Mouse (Mus musculus): ENCODE data around the gene Ccl20. TPM values are rescaled to one million over a fixed set of nuclear protein-coding genes. Genes with fewer than 3 reads are reported as not detected.

The Ccl20 gene
- polyA plus RNA-seq (2015; fragmentation: Nextera tagmentation; extraction: Ambion mirVana): not detected in 2 replicates

DNA sequence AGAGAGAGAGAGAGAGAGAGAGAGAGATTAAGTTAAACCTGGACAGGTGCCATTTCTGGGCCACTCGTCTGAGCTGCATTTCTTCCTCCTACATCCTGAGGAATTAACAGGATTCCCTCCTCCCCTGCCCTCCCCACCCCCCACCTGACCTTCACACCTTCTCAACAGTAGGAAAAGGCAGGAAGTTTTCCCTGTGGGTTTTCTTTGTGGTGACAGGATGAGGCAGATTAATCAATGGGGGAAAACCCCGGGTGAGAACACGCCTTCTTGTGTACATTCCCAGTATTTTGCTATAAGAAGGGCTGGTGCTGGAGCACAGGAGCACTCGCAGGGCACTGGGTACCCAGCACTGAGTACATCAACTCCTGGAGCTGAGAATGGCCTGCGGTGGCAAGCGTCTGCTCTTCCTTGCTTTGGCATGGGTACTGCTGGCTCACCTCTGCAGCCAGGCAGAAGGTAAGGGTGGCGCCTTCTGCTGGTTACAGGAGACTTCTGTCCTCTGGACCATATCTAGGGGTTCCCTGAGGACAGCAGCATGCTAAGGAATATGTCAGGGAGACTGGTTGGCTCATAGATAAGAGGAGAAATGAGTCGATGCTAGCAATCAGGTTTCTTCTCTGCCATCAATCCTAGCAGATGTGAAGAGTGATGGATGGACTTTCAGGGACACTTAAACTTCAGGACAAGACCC, at the start of gene Ccl20:
TSS of gene Ccl20 (plus strand) at position 320 of the 691 bp plus-strand sequence.
- ATAC-seq: no peak
- WGBS (ENCODE audit: insufficient replicate concordance): 31% methylated on average over 8 of the region's 8 CpGs
- DNase-seq: no peak
- TF ChIP-seq EP300 (IDR thresholded peaks at IDR 0.05; ENCODE audit: low read depth) (no peak), CTCF (IDR thresholded peaks at IDR 0.05; ENCODE audit: low read depth) (no peak)
- Histone ChIP-seq H3K4me1 (ENCODE audit: insufficient read depth) (no peaks in the 10 kb centered on the region), H3K36me3 (replicated peaks; ENCODE audit: insufficient read depth, low read length) (no peaks in the 10 kb centered on the region), H3K27ac (ENCODE audit: low read depth) (no peak within 1 kb of the TSS), H3K4me2 (ENCODE audit: low read depth, low read length) (no peak within 1 kb of the TSS), H3K27me3 (ENCODE audit: insufficient read depth, low read length) (no peaks in the 10 kb centered on the region), H3K9ac (replicated peaks) (no peak within 1 kb of the TSS), H3K9me3 (ENCODE audit: low read length) (no peaks in the 10 kb centered on the region), H3K4me3 (ENCODE audit: low read depth, low read length) (no peak within 1 kb of the TSS)

GRCm38 (mm10) chr1:83067205-83067604, 49.4 kb upstream of the Ccl20 start:
- Histone ChIP-seq H3K4me3 (ENCODE audit: low read depth, low read length) (no peak overlapping the region), H3K4me1 (ENCODE audit: insufficient read depth) (no peaks in the 10 kb centered on the region), H3K27me3 (ENCODE audit: insufficient read depth, low read length) (no peaks in the 10 kb centered on the region), H3K36me3 (replicated peaks; ENCODE audit: insufficient read depth, low read length) (no peaks in the 10 kb centered on the region), H3K9ac (replicated peaks) (no peak overlapping the region), H3K27ac (ENCODE audit: low read depth) (no peak overlapping the region), H3K9me3 (ENCODE audit: low read length) (no peaks in the 10 kb centered on the region), H3K4me2 (ENCODE audit: low read depth, low read length) (no peak overlapping the region)
- no peak for TF ChIP-seq CTCF (IDR thresholded peaks at IDR 0.05; ENCODE audit: low read depth)
- no peak for TF ChIP-seq EP300 (IDR thresholded peaks at IDR 0.05; ENCODE audit: low read depth)
- ATAC-seq: no peak
- 81% methylated on average over 10 of the region's 10 CpGs for WGBS (ENCODE audit: insufficient replicate concordance)
- DNase-seq: no peak

GRCm38 (mm10) chr1:83075526-83076189, 40.9 kb upstream of the Ccl20 start:
- no peak for TF ChIP-seq EP300 (IDR thresholded peaks at IDR 0.05; ENCODE audit: low read depth)
- TF ChIP-seq CTCF (IDR thresholded peaks at IDR 0.05; ENCODE audit: low read depth): no peak
- Histone ChIP-seq H3K9me3 (ENCODE audit: low read length) (no peaks in the 10 kb centered on the region), H3K27ac (ENCODE audit: low read depth) (no peak overlapping the region), H3K4me3 (ENCODE audit: low read depth, low read length) (0 out of 2 replicates have a peak overlapping the region, but pooled peaks have one; percentile 17), H3K4me1 (ENCODE audit: insufficient read depth) (no peaks in the 10 kb centered on the region), H3K27me3 (ENCODE audit: insufficient read depth, low read length) (no peaks in the 10 kb centered on the region), H3K9ac (replicated peaks) (no peak overlapping the region), H3K36me3 (replicated peaks; ENCODE audit: insufficient read depth, low read length) (no peaks in the 10 kb centered on the region), H3K4me2 (ENCODE audit: low read depth, low read length) (peak overlapping the region; percentile 47)
- DNase-seq (no peak), ATAC-seq (no peak)
- WGBS (ENCODE audit: insufficient replicate concordance): 36% methylated on average over 15 of the region's 15 CpGs

DNA sequence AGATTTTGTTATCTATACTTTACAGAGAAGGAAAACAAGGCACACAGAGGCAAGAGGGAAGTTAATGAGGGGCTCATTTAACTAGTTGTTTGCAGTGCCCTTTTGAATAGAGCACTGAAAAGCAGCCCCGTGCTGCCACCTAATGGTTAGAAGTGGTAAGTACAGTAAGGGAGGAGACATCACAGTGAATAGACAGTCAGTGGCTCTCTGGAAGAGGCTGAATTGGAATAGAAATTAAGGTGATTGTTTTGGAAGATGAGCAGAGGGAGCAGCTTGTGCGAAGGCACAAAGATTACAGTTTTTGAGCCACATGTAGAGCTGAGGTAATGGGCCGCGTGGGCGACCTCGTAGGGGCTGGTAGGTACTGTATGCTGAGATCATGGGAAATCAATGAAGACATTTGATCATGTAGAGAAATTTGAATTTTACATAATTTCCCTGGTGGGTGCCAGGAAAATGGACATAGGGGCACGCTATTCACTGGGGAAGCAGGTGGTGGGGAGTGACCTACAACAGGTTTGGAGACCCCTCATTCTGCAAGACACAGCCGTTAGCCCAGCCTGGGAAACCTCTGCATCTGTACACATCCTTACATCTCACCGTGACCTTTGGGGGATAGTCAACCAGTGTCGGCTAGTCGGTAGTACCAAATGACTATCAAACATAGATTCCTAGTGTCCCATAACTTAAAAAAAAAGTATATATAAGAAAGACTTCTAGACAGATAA, 40.2 kb upstream of the Ccl20 start:
- no peaks in the 10 kb centered on the region for H3K9me3 ChIP-seq (ENCODE audit: low read length)
- WGBS (ENCODE audit: insufficient replicate concordance): 44% methylated on average over 11 of the region's 11 CpGs
- no peaks in the 10 kb centered on the region for H3K36me3 ChIP-seq (replicated peaks; ENCODE audit: insufficient read depth, low read length)
- no peaks in the 10 kb centered on the region for H3K4me1 ChIP-seq (ENCODE audit: insufficient read depth)
- H3K4me2 ChIP-seq (ENCODE audit: low read depth, low read length): peak overlapping the region; percentile 47
- H3K27ac ChIP-seq (ENCODE audit: low read depth): no peak overlapping the region
- no peaks in the 10 kb centered on the region for H3K27me3 ChIP-seq (ENCODE audit: insufficient read depth, low read length)
- TF ChIP-seq CTCF (IDR thresholded peaks at IDR 0.05; ENCODE audit: low read depth) (peak; percentile 83), EP300 (IDR thresholded peaks at IDR 0.05; ENCODE audit: low read depth) (no peak)
- H3K9ac ChIP-seq (replicated peaks): no peak overlapping the region
- peak; percentile 29 for DNase-seq
- 0 out of 2 replicates have a peak overlapping the region, but pooled peaks have one; percentile 17 for H3K4me3 ChIP-seq (ENCODE audit: low read depth, low read length)
- no peak for ATAC-seq

DNA sequence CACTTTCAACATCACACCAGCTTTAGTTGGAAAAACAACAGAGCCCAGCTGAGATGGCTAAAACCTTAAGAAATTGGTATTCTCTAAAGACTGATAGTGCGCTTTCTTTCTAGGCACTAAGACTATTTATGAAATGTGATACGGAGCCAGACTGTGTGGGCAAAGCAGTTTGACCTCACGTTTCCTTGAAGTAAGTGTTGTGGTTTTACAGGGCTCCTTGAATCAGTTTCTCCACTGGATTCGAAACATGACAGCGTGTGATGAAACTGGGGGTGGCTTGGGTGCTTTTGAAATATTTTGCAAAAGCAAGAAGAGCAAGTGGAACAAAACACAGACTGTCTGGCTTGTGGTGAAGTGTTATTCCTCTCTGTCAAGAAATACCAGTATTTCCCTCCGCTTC, 39.5 kb upstream of the Ccl20 start:
- Histone ChIP-seq H3K27ac (ENCODE audit: low read depth) (no peak overlapping the region), H3K9me3 (ENCODE audit: low read length) (no peaks in the 10 kb centered on the region), H3K4me3 (ENCODE audit: low read depth, low read length) (no peak overlapping the region), H3K9ac (replicated peaks) (no peak overlapping the region), H3K4me2 (ENCODE audit: low read depth, low read length) (no peak overlapping the region), H3K4me1 (ENCODE audit: insufficient read depth) (no peaks in the 10 kb centered on the region), H3K36me3 (replicated peaks; ENCODE audit: insufficient read depth, low read length) (no peaks in the 10 kb centered on the region), H3K27me3 (ENCODE audit: insufficient read depth, low read length) (no peaks in the 10 kb centered on the region)
- TF ChIP-seq CTCF (IDR thresholded peaks at IDR 0.05; ENCODE audit: low read depth) (no peak), EP300 (IDR thresholded peaks at IDR 0.05; ENCODE audit: low read depth) (no peak)
- DNase-seq: no peak
- no peak for ATAC-seq
- WGBS (ENCODE audit: insufficient replicate concordance): 53% methylated on average over 6 of the region's 6 CpGs

GRCm38 (mm10) chr1:83084790-83085189, 31.8 kb upstream of the Ccl20 start:
- no peak for ATAC-seq
- Histone ChIP-seq H3K27ac (ENCODE audit: low read depth) (no peak overlapping the region), H3K9ac (replicated peaks) (no peak overlapping the region), H3K4me2 (ENCODE audit: low read depth, low read length) (no peak overlapping the region), H3K9me3 (ENCODE audit: low read length) (no peaks in the 10 kb centered on the region), H3K4me3 (ENCODE audit: low read depth, low read length) (no peak overlapping the region), H3K27me3 (ENCODE audit: insufficient read depth, low read length) (no peaks in the 10 kb centered on the region), H3K36me3 (replicated peaks; ENCODE audit: insufficient read depth, low read length) (no peaks in the 10 kb centered on the region), H3K4me1 (ENCODE audit: insufficient read depth) (no peaks in the 10 kb centered on the region)
- TF ChIP-seq EP300 (IDR thresholded peaks at IDR 0.05; ENCODE audit: low read depth) (no peak), CTCF (IDR thresholded peaks at IDR 0.05; ENCODE audit: low read depth) (no peak)
- 79% methylated on average over 2 of the region's 2 CpGs for WGBS (ENCODE audit: insufficient replicate concordance)
- DNase-seq: no peak

Data from liver, postnatal 0 days (tissue).